Mouse (Mus musculus) liver, embryonic 11.5 days (tissue): ENCODE results near the gene Afmid. TPM values are rescaled to one million over a fixed set of nuclear protein-coding genes. Genes with fewer than 3 reads are reported as not detected.

ENCODE experiments used
- ATAC-seq: fragments of 200-750 bp; cut with Nextera tagmentation; replicated peaks from 2 replicates; pipeline ENCODE4 v1.8.0; 2017; ENCODE audit warnings: moderate number of reproducible peaks, mild to moderate bottlenecking, moderate TSS enrichment, moderate library complexity; ENCODE audit not compliant: low FRiP score
- DNase-seq: peaks from one replicate; pipeline ENCODE4 v3.0.0-alpha.2; 2017; ENCODE audit warnings: low spot score
- H3K27ac ChIP-seq: fragments of 300-500 bp; sonication (generic); 2 replicates; pipeline ENCODE4 v1.5.1; 2014; ENCODE audit warnings: mild to moderate bottlenecking, low read depth, low read length, control low read depth
- H3K27me3 ChIP-seq: fragments of 300-500 bp; sonication (generic); replicated peaks from 2 replicates; pipeline ENCODE4 v1.6.1; 2014; ENCODE audit warnings: low read length, mixed read lengths; ENCODE audit not compliant: control insufficient read depth, insufficient read depth
- H3K36me3 ChIP-seq: fragments of 300-500 bp; sonication (generic); 2 replicates; pipeline ENCODE4 v1.6.1; 2014; ENCODE audit warnings: mild to moderate bottlenecking, low read length, moderate library complexity, mixed read lengths; ENCODE audit not compliant: control insufficient read depth, insufficient read depth
- H3K4me1 ChIP-seq: fragments of 300-500 bp; sonication (generic); replicated peaks from 2 replicates; pipeline ENCODE4 v1.6.1; 2014; ENCODE audit warnings: low read length, mixed read lengths; ENCODE audit not compliant: control insufficient read depth, insufficient read depth
- H3K4me2 ChIP-seq: fragments of 300-500 bp; sonication (generic); 2 replicates; pipeline ENCODE4 v1.6.1; 2014; ENCODE audit warnings: mild to moderate bottlenecking, control low read depth, moderate library complexity
- H3K4me3 ChIP-seq: fragments of 300-500 bp; sonication (generic); 2 replicates; pipeline ENCODE4 v1.5.1; 2014; ENCODE audit warnings: low read depth, low read length, control low read depth
- H3K9ac ChIP-seq: fragments of 300-500 bp; sonication (generic); 2 replicates; pipeline ENCODE4 v1.6.1; 2014; ENCODE audit warnings: low read depth, low read length, control low read depth
- H3K9me3 ChIP-seq: fragments of 300-500 bp; sonication (generic); 2 replicates; pipeline ENCODE4 v1.6.1; 2016; ENCODE audit warnings: low read length, inconsistent platforms, mixed read lengths; ENCODE audit not compliant: control insufficient read depth
- WGBS: fragments of 180-500 bp; shearing (Covaris S2); extraction: QIAGEN DNeasy Blood & Tissue Kit; methylation state at CpG from one replicate; pipeline ENCODE4 v1.1.7; 2014; 5-methylcytosine and 5-hydroxymethylcytosine counted together
- polyA plus RNA-seq: library from polyadenylated mRNA; unstranded; fragments of >200 nt; fragmentation: Nextera tagmentation; extraction: Ambion mirVana; gene quantifications from 2 replicates; pipeline ENCODE4 v1.2.1, GENCODE M21; 2014

Afmid gene
- polyA plus RNA-seq, 1 experiment from 2014 or later: 8.4 TPM

- H3K36me3 ChIP-seq: peaks cover 3% of the 10 kb centered on the region; the same call in 1 of the 2 replicates
- H3K27ac ChIP-seq: peak overlapping the region; percentile 87
- ATAC-seq: no peak
- DNase-seq: no peak
- H3K4me3 ChIP-seq: peak overlapping the region; percentile 52
- peaks cover 50% of the 10 kb centered on the region for H3K4me1 ChIP-seq
- H3K9ac ChIP-seq: peak overlapping the region; percentile 66
- H3K4me2 ChIP-seq: peak overlapping the region; percentile 82
- H3K27me3 ChIP-seq: no peaks in the 10 kb centered on the region
- no peaks in the 10 kb centered on the region for H3K9me3 ChIP-seq
- 56% methylated on average over 5 of the region's 5 CpGs for WGBS
Measured at GRCm38 (mm10) chr11:117799174-117799573, 26.6 kb upstream of the Afmid start.

GRCm38 (mm10) chr11:117800038-117800437, 25.7 kb upstream of the Afmid start:
- 0 out of 2 replicates have a peak overlapping the region, but pooled peaks have one; percentile 87 for H3K27ac ChIP-seq
- peaks cover 50% of the 10 kb centered on the region for H3K4me1 ChIP-seq
- DNase-seq (no peak), ATAC-seq (no peak)
- H3K9ac ChIP-seq: peak overlapping the region; percentile 66; the same call in 1 of the 2 replicates
- WGBS: 88% methylated on average over 7 of the region's 7 CpGs
- H3K27me3 ChIP-seq: no peaks in the 10 kb centered on the region
- H3K9me3 ChIP-seq: no peaks in the 10 kb centered on the region
- H3K4me2 ChIP-seq: peak overlapping the region; percentile 82
- peaks cover 3% of the 10 kb centered on the region; the same call in 1 of the 2 replicates for H3K36me3 ChIP-seq
- H3K4me3 ChIP-seq: no peak overlapping the region; the same call in 1 of the 2 replicates

DNA sequence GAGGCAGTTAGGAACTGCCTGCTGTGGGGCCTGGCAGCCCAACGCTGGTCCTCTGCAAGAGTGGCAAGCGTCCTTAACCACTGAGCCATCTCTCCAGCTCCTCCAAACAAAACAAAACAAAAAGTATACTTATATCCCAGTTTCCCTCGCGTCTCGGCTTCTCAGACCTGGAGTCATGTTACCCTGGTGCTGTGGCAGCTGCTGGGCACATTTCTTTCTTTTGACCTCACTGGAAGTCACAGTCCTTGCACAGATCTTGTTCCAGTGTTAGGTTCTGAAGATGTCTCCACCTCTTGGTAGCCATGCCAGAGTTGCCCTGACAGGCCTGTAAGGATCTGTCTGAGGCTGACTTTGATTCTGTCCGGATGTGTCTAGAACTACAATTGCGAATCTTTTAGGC, 24.1 kb upstream of the Afmid start:
- Histone ChIP-seq H3K27me3 (no peaks in the 10 kb centered on the region), H3K36me3 (peaks cover 5% of the 10 kb centered on the region; the same call in 1 of the 2 replicates), H3K4me1 (peaks cover 40% of the 10 kb centered on the region), H3K9ac (no peak overlapping the region), H3K9me3 (no peaks in the 10 kb centered on the region), H3K4me3 (peak overlapping the region; percentile 24; the same call in 1 of the 2 replicates), H3K27ac (no peak overlapping the region), H3K4me2 (peak overlapping the region; percentile 82)
- DNase-seq (no peak), ATAC-seq (no peak)
- 84% methylated on average over 7 of the region's 7 CpGs for WGBS

GRCm38 (mm10) chr11:117803166-117803688, 22.5 kb upstream of the Afmid start:
- Histone ChIP-seq H3K36me3 (peaks cover 5% of the 10 kb centered on the region; the same call in 1 of the 2 replicates), H3K9ac (no peak overlapping the region), H3K4me2 (peak overlapping the region; percentile 2), H3K9me3 (no peaks in the 10 kb centered on the region), H3K4me3 (no peak overlapping the region), H3K27ac (peak overlapping the region; percentile 1; the same call in 1 of the 2 replicates), H3K4me1 (peaks cover 26% of the 10 kb centered on the region), H3K27me3 (no peaks in the 10 kb centered on the region)
- DNase-seq (no peak), ATAC-seq (no peak)
- WGBS: 84% methylated on average over 3 of the region's 3 CpGs

DNA sequence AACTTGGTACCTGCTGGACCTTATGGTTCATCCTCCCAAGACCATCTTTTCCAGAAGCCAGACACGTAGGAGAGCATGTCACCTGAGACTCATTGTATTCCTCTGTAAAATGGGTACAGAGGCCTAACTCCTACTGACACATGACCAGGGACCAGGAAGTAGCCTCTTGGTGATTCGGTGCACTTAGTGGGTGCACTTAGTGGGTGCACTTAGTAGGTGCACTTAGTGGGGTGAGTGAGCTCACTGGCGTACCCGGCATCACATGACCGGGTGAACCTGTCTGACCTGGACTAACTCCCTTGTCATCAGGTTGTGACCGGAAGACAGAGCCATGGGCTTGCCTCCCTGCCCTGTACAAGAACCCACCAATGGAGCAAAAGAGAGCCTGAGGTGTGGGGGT, 18.9 kb upstream of the Afmid start:
- ATAC-seq (no peak), DNase-seq (no peak)
- H3K4me2 ChIP-seq: no peak overlapping the region
- peaks cover 25% of the 10 kb centered on the region for H3K4me1 ChIP-seq
- WGBS: 95% methylated on average over 6 of the region's 6 CpGs
- no peak overlapping the region for H3K4me3 ChIP-seq
- H3K9ac ChIP-seq: no peak overlapping the region
- no peaks in the 10 kb centered on the region for H3K9me3 ChIP-seq
- no peak overlapping the region for H3K27ac ChIP-seq
- no peaks in the 10 kb centered on the region for H3K27me3 ChIP-seq
- peaks cover 5% of the 10 kb centered on the region; the same call in 1 of the 2 replicates for H3K36me3 ChIP-seq

GRCm38 (mm10) chr11:117809407-117810311, 16.1 kb upstream of the Afmid start, which contains the start of the genes Gm20708 and Syngr2:
Gene Gm20708 (plus strand): TSS chr11:117809668.
Gene Syngr2 (plus strand): TSS chr11:117809668.
- ATAC-seq (peak; percentile 75), DNase-seq (peak; percentile 86)
- Histone ChIP-seq H3K27ac (peak within 1 kb of the TSS; percentile 92), H3K4me1 (peaks cover 22% of the 10 kb centered on the region), H3K4me3 (peak within 1 kb of the TSS; percentile 98), H3K36me3 (peaks cover 25% of the 10 kb centered on the region), H3K27me3 (no peaks in the 10 kb centered on the region), H3K4me2 (peak within 1 kb of the TSS; percentile 99), H3K9me3 (no peaks in the 10 kb centered on the region), H3K9ac (peak within 1 kb of the TSS; percentile 98)
- under 1% methylated on average over 75 of the region's 75 CpGs for WGBS

GRCm38 (mm10) chr11:117810401-117811046, 15.2 kb upstream of the Afmid start:
- DNase-seq: peak; percentile 82
- under 1% methylated on average over 21 of the region's 21 CpGs for WGBS
- no peaks in the 10 kb centered on the region for H3K9me3 ChIP-seq
- H3K9ac ChIP-seq: peak overlapping the region; percentile 98
- H3K27ac ChIP-seq: peak overlapping the region; percentile 92
- peak overlapping the region; percentile 98 for H3K4me3 ChIP-seq
- peak; percentile 75 for ATAC-seq
- H3K4me2 ChIP-seq: peak overlapping the region; percentile 99
- H3K27me3 ChIP-seq: no peaks in the 10 kb centered on the region
- peaks cover 22% of the 10 kb centered on the region for H3K4me1 ChIP-seq
- H3K36me3 ChIP-seq: peaks cover 30% of the 10 kb centered on the region

DNA sequence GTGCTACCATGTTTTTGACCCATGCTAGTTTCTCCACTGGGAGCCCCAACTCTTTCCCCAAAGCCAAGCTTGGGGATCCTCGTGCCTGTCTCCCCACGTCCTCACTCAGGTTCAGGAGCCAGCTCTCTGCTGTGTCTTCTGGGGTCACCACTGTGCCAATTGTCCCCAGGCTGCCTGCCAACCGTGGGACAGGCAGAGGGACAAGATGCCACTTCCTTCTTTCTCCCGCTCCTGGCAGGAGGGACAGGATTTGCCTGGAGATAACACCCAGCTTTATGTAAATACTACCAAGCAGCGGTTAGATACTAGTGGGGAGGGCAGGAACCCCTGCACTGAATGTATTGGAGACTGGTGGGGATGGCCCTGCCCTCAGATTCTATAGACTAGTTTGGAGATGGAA, 11.9 kb upstream of the Afmid start:
- no peak overlapping the region for H3K4me3 ChIP-seq
- H3K4me2 ChIP-seq: no peak overlapping the region
- no peaks in the 10 kb centered on the region for H3K27me3 ChIP-seq
- H3K9me3 ChIP-seq: no peaks in the 10 kb centered on the region
- no peak for ATAC-seq
- H3K9ac ChIP-seq: no peak overlapping the region
- H3K36me3 ChIP-seq: peaks cover 47% of the 10 kb centered on the region
- DNase-seq: no peak
- no peak overlapping the region for H3K27ac ChIP-seq
- H3K4me1 ChIP-seq: peaks cover 21% of the 10 kb centered on the region
- 71% methylated on average over 5 of the region's 5 CpGs for WGBS
